Mouse (Mus musculus): Measurements from ENCODE around the gene Mllt10.
A peak's percentile ranks its signal among the peaks of the same experiment; 100 is the strongest.

The Mllt10 gene

GRCm38 (mm10) chr2:18205118-18205517, 150.1 kb downstream of the Mllt10 start:
- peak; percentile 78 for DNase-seq

GRCm38 (mm10) chr2:18206811-18207210, 151.8 kb downstream of the Mllt10 start:
- DNase-seq: no peak

- no peak for DNase-seq
Measured at GRCm38 (mm10) chr2:18208578-18208977, 153.5 kb downstream of the Mllt10 start.

GRCm38 (mm10) chr2:18209211-18209823, 154.3 kb downstream of the Mllt10 start:
- DNase-seq: no peak

- DNase-seq: no peak
Measured at GRCm38 (mm10) chr2:18209948-18210347, 154.9 kb downstream of the Mllt10 start.

GRCm38 (mm10) chr2:18214031-18214430, 159.0 kb downstream of the Mllt10 start:
- DNase-seq: no peak

GRCm38 (mm10) chr2:18217867-18218266, 162.8 kb downstream of the Mllt10 start:
- no peak for DNase-seq

- DNase-seq: no peak
Measured at GRCm38 (mm10) chr2:18218500-18218899, 163.5 kb downstream of the Mllt10 start.

- DNase-seq: no peak
Measured at GRCm38 (mm10) chr2:18219136-18219535, 164.1 kb downstream of the Mllt10 start.

- DNase-seq: no peak
Measured at GRCm38 (mm10) chr2:18219569-18219968, 164.5 kb downstream of the Mllt10 start.

- DNase-seq: no peak
Measured at GRCm38 (mm10) chr2:18228486-18229062, 173.5 kb downstream of the Mllt10 start.

GRCm38 (mm10) chr2:18229279-18229678, 174.2 kb downstream of the Mllt10 start:
- no peak for DNase-seq

- DNase-seq: no peak
Measured at GRCm38 (mm10) chr2:18231143-18231542, 176.1 kb downstream of the Mllt10 start.

GRCm38 (mm10) chr2:18232883-18233567, 178.0 kb downstream of the Mllt10 start:
- DNase-seq: no peak

- DNase-seq: no peak
Measured at GRCm38 (mm10) chr2:18235524-18235923, 180.5 kb downstream of the Mllt10 start.

- no peak for DNase-seq
Measured at GRCm38 (mm10) chr2:18249224-18249623, 194.2 kb downstream of the Mllt10 start.

Data from thymus, postnatal 25 days (tissue).